Mouse (Mus musculus) olfactory bulb, adult 2 months (tissue): ENCODE measurements around the gene Gm11634. TPM values are rescaled to one million over a fixed set of nuclear protein-coding genes. Genes with fewer than 3 reads are reported as not detected.
"Not testable (repeated sequence)": the region's sequence is repeated elsewhere in the genome, so short reads cannot be mapped to it uniquely, and the experiment has no call there.

ENCODE experiments used
- H3K27ac ChIP-seq: fragments of 200-500 bp; 2 replicates; pipeline ENCODE4 v1.5.1; 2012; ENCODE audit warnings: low read depth, low read length; ENCODE audit not compliant: insufficient read depth
- H3K4me1 ChIP-seq: fragments of 200-500 bp; 2 replicates; pipeline ENCODE4 v1.6.1; 2012; ENCODE audit warnings: low read length; ENCODE audit not compliant: control insufficient read depth, insufficient read depth
- H3K4me3 ChIP-seq: fragments of 200-500 bp; 2 replicates; pipeline ENCODE4 v1.5.1; 2012; ENCODE audit warnings: mild to moderate bottlenecking, low read depth, low read length, moderate library complexity; ENCODE audit not compliant: insufficient read depth
- CTCF ChIP-seq: fragments of 200-500 bp; IDR thresholded peaks from 2 replicates; pipeline ENCODE4 v1.5.1; 2012; ENCODE audit warnings: low read depth, mild to moderate bottlenecking, low read length, moderate library complexity; ENCODE audit not compliant: insufficient read depth
- POLR2A ChIP-seq: fragments of 200-500 bp; IDR thresholded peaks from 2 replicates; pipeline ENCODE4 v1.6.1; 2012; ENCODE audit warnings: mild to moderate bottlenecking, low read depth, low read length, moderate library complexity; ENCODE audit not compliant: insufficient read depth
- WGBS: fragments of 180-500 bp; shearing (Covaris S2); methylation state at CpG from one replicate; pipeline ENCODE4 v1.1.7; 2018; 5-methylcytosine and 5-hydroxymethylcytosine counted together
- polyA plus RNA-seq: library from polyadenylated mRNA; stranded (reverse); fragments of >200 nt; gene quantifications from 2 replicates; pipeline ENCODE4 v1.2.4, GENCODE M21; 2012; ENCODE audit warnings: low replicate concordance; ENCODE audit not compliant: missing spikeins, insufficient read depth, insufficient read length

Gm11634 gene
- not detected in 2 replicates for polyA plus RNA-seq

DNA sequence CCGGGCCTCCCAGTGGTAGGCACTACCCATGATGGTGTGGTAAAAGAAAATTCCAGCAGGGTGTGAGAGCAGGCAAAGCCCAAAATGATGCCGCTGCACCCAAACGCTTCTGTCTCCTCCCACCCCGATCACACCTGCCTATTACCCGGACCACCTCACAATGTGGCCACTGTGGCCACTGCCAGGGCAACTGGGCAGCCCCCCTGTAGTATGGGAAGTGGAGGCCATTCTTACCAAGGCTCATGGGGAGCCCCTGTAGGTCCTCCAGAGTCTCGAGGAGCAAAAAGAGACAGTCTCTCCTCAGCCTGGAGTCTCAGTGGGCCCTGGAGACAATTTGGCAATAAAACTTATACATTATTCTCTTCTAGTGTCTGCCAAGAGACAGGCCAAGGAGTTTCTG lies at the start of gene Gm11634:
Gene Gm11634, minus strand, starts transcription at position 101 of the 400 bp plus-strand sequence.
- no peak for TF ChIP-seq POLR2A
- no peak for TF ChIP-seq CTCF
- Histone ChIP-seq H3K4me3 (no peak within 1 kb of the TSS), H3K4me1 (no peaks in the 10 kb centered on the region), H3K27ac (no peak within 1 kb of the TSS)
- WGBS: 81% methylated on average over 6 of the region's 6 CpGs

DNA sequence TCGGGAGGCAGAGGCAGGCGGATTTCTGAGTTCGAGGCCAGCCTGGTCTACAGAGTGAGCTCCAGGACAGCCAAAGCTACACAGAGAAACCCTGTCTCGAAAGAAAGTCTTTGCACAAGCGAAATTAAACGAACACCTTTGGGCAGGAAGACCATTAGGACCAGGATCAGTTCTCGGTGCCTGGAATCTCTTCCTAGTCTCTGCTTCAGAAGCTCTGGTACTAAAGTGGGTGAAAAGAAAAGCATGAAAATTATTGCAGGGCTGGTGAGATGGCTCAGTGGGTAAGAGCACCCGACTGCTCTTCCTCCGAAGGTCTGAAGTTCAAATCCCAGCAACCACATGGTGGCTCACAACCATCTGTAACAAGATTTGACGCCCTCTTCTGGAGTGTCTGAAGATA lies 48.0 kb upstream of the Gm11634 start:
- H3K27ac ChIP-seq, H3K4me1 ChIP-seq: not testable (repeated sequence)
- 93% methylated on average over 10 of the region's 10 CpGs for WGBS

DNA sequence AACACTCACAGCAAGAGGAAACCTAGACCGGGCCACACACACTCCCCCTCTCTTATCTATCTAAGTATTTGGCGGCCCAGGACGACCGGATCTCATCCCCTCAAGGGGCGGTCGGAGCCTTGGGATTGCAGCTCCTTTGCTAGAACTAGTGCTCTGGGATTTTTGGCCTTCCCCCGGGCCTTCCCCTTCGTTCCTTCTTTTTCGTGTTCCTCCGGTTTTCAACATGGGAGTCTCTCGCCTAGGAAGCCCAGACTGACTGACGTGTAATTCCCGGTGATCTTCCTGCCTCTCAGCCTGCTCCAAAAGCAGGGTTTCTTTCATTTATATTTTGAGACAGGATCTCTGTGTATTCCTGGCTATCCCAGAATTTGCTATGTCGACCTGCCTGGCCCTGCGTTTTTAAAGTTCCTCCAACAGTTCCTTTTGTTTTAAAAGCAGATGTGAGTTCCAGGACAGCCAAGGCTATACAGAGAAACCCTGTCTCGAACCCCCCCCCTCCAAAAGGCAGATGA lies 47.3 kb upstream of the Gm11634 start:
- Histone ChIP-seq H3K27ac (peak overlapping the region; percentile 96), H3K4me3 (peak overlapping the region; percentile 43)
- H3K4me1 ChIP-seq: not testable (repeated sequence)
- 7% methylated on average over 16 of the region's 16 CpGs for WGBS

More for the DNA sequence above, 48.0 kb upstream of the Gm11634 start:
- not testable (repeated sequence) for H3K4me3 ChIP-seq

DNA sequence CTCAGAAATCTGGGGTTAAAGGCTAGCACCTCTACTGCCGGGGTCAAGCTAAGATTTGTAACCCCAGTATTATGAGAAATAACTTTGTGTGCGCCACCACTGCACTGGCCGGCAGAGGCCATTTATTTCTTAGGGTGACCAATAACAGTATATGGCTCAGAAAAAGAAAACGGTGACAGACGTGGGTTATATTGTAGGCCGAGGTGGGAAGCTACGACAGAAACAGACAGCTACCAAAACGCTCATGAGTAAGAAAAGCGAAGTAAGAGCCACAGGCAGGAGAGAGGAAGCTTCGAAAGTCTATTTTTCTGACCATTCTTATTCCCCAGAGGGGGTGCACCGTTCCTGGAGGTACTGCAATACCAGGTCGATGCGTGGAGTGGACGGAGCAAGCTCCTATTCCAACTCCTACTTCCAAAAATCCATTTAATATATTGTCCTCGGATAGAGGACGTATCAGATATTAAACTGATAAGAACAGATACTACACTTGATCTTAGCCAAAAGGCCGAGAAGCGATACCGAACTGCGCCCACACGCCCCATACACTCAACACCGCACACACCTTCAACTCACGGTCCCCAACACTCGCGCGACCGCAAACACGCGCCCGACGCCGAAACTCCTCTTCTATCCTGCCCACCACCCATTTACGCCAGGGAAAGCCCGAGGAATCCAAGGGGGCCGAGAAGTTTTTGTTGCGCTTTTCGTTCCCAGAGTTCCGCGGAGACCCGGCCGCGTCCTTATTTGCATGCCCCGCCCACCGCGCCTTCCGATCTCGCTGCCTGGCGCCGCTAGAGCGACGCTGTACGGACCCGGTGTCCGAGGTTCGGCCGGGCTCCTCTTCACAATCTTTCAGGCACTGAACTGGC lies 46.6 kb upstream of the Gm11634 start:
- Histone ChIP-seq H3K4me3 (peak overlapping the region; percentile 43), H3K27ac (peak overlapping the region; percentile 96)
- TF ChIP-seq POLR2A: peak; percentile 51
- H3K4me1 ChIP-seq: not testable (repeated sequence)
- under 1% methylated on average over 44 of the region's 56 CpGs for WGBS

DNA sequence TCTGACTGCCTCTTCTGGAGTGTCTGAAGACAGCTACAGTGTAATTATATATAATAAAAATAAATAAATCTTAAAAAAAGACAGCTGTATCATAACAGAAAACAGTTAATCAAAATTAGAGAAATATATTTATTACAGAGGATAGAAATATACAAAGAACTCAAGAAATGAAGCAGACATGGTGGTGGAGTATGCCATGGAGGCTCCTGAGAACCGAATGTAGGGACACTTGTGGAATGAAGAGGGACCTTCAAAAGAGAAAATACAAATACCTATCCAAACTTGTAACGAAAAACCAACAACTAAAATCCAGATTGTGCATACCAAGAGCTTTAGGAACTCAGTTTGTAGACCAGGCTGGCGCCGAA lies 46.0 kb upstream of the Gm11634 start:
- not testable (repeated sequence) for H3K4me1 ChIP-seq, H3K27ac ChIP-seq, H3K4me3 ChIP-seq
- 1% methylated on average over 4 of the region's 4 CpGs for WGBS

DNA sequence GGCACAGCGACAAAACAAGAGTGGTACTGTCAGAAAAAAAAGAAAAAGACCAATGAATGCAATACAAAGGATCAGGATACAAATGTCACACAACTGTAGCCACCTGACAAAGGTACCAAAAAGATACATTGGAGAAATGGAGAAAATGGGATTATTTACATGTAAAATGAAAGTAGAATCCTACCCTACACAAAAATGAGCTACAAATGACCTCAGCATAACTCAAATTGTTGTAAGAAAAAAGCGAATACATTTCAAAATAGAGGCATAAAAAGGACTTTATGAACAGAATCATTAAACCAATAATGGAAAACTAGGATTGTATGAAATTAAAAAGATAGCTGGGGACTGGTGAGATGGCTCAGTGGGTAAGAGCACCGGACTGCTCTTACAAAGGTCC lies 45.5 kb upstream of the Gm11634 start:
- H3K27ac ChIP-seq: no peak overlapping the region
- peaks cover 2% of the 10 kb centered on the region; the same call in 1 of the 2 replicates for H3K4me1 ChIP-seq
- 55% methylated on average over 3 of the region's 3 CpGs for WGBS
- TF ChIP-seq CTCF (no peak), POLR2A (no peak)
- H3K4me3 ChIP-seq: no peak overlapping the region

DNA sequence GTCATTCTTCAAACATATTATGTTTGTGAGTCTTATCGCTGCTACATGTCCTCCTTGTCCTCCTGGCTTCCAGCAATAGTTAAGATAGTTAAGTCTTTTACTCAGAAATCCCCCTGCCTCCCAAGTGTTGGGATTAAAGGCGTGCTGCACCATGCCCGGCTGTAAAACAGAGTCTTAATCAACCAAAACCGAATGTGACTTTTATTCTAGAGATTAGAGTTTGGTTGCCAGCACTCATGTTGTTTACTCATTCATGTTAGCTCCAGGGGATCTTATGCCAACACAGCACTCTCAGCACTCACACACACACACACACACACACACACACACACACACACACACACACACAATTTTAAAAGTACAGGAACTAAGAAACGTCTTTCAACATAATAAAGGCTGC lies 43.9 kb upstream of the Gm11634 start:
- H3K4me3 ChIP-seq: no peak overlapping the region
- no peak for TF ChIP-seq CTCF
- TF ChIP-seq POLR2A: no peak
- 23% methylated on average over 5 of the region's 5 CpGs for WGBS
- H3K4me1 ChIP-seq: peaks cover 2% of the 10 kb centered on the region; the same call in 1 of the 2 replicates
- no peak overlapping the region for H3K27ac ChIP-seq

DNA sequence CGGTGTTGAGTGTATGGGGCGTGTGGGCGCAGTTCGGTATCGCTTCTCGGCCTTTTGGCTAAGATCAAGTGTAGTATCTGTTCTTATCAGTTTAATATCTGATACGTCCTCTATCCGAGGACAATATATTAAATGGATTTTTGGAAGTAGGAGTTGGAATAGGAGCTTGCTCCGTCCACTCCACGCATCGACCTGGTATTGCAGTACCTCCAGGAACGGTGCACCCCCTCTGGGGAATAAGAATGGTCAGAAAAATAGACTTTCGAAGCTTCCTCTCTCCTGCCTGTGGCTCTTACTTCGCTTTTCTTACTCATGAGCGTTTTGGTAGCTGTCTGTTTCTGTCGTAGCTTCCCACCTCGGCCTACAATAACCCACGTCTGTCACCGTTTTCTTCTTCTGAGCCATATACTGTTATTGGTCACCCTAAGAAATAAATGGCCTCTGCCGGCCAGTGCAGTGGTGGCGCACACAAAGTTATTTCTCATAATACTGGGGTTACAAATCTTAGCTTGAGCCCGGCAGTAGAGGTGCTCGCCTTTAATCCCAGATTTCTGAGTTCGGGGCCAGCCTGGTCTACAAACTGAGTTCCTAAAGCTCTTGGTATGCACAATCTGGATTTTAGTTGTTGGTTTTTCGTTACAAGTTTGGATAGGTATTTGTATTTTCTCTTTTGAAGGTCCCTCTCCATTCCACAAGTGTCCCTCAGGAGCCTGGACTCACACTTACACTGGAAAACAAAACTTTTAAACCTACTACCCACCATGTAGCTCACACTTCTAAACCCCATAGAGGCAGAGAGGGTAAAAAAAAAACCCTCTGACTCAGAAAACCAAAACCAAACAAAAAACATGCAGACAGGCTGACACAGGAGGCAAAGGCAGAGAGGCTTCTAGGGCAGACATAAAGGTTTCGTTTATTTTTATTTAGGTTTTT lies 42.9 kb upstream of the Gm11634 start:
- Histone ChIP-seq H3K4me3 (peak overlapping the region; percentile 32), H3K27ac (peak overlapping the region; percentile 91)
- not testable (repeated sequence) for H3K4me1 ChIP-seq
- 5% methylated on average over 14 of the region's 26 CpGs for WGBS

DNA sequence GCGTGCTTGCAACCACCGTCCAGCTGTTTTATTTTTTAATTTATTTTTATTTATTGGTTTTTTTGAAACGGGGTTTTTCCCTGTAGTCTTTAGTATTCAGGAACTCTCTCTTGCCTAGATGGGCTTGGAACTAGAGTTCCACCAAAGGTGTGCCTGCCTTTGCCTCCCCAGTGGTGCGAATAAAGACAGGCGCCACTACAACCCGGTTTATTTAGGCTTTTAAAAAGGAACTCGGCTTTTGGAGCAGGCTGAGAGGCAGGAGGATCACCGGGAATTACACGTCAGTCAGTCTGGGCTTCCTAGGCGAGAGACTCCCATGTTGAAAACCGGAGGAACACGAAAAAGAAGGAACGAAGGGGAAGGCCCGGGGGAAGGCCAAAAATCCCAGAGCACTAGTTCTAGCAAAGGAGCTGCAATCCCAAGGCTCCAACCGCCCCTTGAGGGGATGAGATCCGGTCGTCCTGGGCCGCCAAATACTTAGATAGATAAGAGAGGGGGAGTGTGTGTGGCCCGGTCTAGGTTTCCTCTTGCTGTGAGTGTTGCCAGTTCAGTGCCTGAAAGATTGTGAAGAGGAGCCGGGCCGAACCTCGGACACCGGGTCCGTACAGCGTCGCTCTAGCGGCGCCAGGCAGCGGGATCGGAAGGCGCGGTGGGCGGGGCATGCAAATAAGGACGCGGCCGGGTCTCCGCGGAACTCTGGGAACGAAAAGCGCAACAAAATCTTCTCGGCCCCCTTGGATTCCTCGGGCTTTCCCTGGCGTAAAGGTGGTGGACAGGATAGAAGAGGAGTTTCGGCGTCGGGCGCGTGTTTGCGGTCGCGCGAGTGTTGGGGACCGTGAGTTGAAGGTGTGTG lies 42.0 kb upstream of the Gm11634 start:
- peak overlapping the region; percentile 51 for H3K4me3 ChIP-seq
- 4% methylated on average over 53 of the region's 53 CpGs for WGBS
- H3K27ac ChIP-seq: peak overlapping the region; percentile 91
- H3K4me1 ChIP-seq: not testable (repeated sequence)
